Mouse (Mus musculus): Measurements from ENCODE around the gene Slc9b1.

DNA sequence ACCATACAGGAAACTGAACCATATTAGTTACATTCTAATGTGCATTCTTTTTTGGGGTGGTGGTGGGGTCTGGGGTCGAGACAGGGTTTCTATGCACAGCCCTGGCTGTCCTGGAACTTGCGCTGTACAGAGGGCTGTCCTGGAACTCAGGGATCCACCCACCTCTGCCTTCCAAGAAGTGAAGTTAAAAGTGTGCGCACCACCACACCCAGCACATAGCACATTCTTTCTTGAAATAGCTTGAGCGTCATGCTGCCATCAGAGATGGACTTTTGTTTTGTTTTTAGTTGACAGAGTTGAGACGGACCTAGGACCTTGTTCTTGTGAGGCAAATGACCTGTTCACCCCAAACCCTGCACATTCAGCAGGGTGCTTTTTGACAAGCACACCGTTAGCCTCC is 20.7 kb upstream of the Slc9b1 start:
- TF ChIP-seq POLR2A (IDR thresholded peaks at IDR 0.05; ENCODE audit: insufficient read length, low read depth) (no peak), TCF12 (IDR thresholded peaks at IDR 0.05; ENCODE audit: insufficient read depth, poor library complexity, severe bottlenecking) (no peak), MYOD1 (IDR thresholded peaks at IDR 0.05; ENCODE audit: control insufficient read depth in 1 of 3, insufficient read length in 2 of 3, low read depth in 2 of 3) (no peak), POLR2AphosphoS2 (IDR thresholded peaks at IDR 0.05; ENCODE audit: insufficient read length, low read depth) (no peak), USF1 (IDR thresholded peaks at IDR 0.05; ENCODE audit: low read depth) (no peak)

Measured in myocyte (in vitro differentiated cells).